Mouse (Mus musculus) adrenal gland, postnatal 25 days (tissue): ENCODE measurements at regions not wholly inside any gene's neighbourhood (a gene's known extent, or its start where the extent isn't known, plus 50 kb on each side); places are given as distances from the start of the nearest gene placed in this dataset.

ENCODE experiments used
- DNase-seq: peaks from one replicate; pipeline ENCODE4 v3.0.0; 2021; ENCODE audit warnings: mixed read lengths

DNA sequence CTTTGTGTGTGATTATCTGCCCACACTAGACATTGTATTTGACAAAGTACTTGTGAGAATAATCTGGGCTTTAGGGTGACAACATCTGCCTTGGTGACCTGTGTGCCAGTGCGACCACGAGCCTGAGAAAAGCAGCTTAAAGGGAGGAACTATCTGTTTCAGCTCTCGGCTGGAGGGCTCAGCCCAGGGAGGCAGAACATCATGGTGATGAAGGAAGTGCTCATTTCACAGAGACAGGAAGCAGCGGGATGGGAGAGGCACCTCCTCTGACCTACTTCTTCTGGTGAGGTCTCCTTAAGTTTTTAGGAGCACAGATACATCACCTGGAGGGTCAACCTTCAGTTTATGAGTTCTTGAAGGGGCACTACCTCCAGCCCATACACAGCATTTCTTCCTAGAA, 89.8 kb downstream of the Kif26a start:
- no peak for DNase-seq

GRCm38 (mm10) chr12:112237061-112237490, 91.1 kb downstream of the Kif26a start:
- DNase-seq: no peak

GRCm38 (mm10) chr12:112238834-112239233, 92.8 kb downstream of the Kif26a start:
- no peak for DNase-seq

- DNase-seq: no peak
Observed at GRCm38 (mm10) chr12:112241740-112242171, 95.7 kb downstream of the Kif26a start.

DNA sequence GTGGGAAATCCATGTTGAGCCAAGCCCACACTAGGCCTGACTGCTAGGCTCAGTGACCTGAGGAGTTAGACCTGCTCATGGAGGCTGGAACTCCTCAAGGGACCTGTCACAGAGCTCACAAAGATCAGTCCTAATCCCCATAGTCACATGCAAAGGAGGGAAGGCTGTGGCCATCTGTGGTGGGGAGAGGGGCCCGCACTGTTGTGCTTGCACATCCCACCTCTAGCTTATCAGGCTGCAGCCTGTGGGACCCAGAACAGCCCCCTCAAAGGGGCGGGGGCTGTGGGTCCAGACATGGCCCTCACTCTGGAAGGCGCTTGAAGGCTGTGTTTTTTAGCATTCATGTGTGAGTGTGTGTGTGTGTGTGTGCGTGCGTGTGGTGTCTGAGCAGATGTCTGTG, 97.2 kb downstream of the Kif26a start:
- DNase-seq: no peak

DNA sequence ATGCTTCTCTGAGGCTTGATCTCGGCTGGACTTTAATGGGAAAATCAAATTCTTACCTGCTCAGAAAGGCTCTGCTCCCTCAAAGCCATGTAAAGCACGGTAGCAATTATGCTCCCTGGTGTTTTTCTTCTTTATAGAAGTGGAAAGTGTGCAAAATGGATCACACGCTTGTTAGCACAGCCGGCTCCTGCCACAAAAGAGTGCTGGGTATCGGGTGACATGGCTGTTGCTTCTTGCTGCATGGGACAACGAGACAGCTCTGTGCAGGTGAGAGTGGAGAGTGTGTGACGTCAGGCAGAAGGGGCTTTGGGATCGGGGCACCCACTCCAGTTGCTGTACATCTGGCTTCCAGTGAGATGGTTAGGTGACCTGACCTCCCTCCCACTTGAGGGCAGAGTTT, 104.9 kb downstream of the Kif26a start:
- DNase-seq: no peak

- no peak for DNase-seq
Observed at GRCm38 (mm10) chr12:112253461-112253860, 107.5 kb downstream of the Kif26a start.

GRCm38 (mm10) chr12:112255223-112255622, 109.2 kb downstream of the Kif26a start:
- peak; percentile 82 for DNase-seq

DNA sequence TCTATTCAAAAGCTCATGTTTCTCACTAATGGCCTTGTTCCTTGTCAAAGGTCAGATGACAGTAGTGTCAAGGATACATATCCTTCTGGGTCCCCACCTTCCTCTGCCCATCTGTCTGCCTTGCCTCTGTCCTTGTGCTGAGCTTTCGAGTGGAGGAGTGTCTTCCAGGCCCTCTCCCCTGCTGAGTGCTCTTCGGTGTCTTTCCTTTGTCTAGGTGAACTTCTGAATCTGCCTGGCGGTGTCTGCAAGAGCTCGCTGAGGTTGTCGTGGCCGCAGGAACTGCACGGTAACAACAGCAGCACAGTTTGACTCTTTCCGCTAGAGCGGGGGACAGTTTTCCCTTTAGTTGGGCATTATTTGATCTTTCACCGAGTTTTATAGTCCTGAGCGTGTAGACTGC, 111.7 kb downstream of the Kif26a start:
- no peak for DNase-seq

DNA sequence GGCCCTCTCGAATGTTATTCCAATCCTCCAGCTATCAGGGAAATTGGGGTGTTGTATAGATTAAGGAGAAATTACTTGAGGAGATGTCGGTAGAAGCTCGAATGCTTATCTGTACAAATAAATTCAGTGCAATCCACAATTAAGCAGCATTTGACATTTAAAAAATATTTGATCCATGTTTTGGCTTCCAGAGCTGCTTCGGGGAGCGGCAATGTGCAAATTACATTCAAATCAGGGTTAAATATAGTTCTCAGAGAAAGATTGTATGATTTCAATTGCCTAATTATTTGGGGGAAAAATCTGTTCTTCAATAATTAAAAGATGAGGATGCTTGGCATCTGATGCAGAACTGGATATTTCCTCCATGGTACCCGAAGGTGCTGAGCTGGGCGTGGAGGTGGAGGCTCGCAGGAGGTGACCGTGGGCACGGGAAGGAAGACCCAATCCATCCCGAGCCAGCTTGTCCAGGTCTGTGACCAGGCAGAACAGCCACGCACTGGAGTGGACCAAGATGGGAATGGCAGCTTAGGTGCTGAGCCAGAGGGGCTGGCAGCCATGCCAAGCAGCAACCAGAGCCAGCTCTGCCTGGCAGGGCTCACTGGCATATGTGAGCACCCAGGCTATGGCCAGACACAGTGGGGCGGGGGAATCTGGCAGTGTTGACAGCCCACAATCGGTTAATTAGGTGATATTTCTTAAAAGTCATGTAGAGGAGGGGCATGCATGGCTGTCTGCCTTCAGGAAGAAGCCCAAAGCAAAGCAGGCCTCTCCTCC, 117.5 kb downstream of the Kif26a start:
- peak; percentile 47 for DNase-seq

- DNase-seq: no peak
Observed at GRCm38 (mm10) chr12:112264201-112264600, 118.2 kb downstream of the Kif26a start.

DNA sequence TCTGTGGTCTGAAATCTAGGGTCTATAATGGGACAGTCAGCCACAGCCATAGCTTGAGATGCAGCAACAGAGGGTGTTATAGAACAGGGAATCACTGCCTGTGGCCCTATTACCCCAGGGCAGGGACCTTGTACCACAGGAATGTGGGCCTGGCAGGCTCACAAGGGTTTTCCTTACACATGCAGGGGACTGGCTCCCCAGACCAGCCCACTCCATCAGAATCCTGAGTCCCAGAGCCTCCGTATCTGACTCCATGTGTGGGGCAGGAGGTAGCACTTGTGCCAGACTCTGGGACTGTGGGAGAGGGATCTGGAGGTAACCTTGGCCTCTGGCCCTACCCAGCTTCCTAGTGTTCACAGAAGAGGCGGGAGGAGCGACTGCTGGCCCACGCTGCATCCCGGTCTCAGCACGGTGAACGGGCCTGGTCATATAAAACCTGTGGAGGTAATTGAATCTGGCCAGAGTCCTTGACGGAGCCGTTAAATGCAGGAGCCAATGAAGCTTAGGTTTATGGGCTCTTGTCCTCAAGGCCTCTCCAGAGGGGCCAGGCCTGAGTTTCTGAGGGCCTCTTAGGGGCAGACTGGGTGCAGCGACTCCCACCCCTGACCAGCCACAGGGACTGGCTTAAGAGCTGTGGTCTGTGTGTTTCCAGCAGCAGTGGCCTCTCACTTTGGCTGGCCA, 119.4 kb downstream of the Kif26a start:
- DNase-seq: no peak

- DNase-seq: no peak
Observed at GRCm38 (mm10) chr12:112274026-112274425, 128.0 kb downstream of the Kif26a start.

DNA sequence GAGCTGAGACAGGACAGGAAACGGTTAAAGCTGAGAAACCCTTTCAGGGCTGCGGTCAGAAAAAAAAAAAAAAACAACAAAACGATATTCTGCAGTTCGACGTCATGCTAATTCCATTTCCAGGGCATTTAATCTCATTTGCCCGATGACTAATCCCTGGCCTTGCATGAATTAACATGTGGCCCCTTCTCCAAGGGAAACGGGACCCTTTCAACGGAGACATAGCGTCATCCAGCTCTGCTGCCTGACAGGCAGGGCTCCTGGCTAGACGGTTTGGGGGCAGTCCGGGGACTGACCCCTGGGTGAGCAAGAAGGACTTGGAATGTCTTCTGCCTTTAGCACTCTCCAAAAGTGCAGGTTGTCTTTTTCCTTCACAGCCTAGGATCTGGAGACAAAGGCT, 128.7 kb downstream of the Kif26a start:
- DNase-seq: no peak

- no peak for DNase-seq
Observed at GRCm38 (mm10) chr12:112276651-112277050, 130.6 kb downstream of the Kif26a start.

DNA sequence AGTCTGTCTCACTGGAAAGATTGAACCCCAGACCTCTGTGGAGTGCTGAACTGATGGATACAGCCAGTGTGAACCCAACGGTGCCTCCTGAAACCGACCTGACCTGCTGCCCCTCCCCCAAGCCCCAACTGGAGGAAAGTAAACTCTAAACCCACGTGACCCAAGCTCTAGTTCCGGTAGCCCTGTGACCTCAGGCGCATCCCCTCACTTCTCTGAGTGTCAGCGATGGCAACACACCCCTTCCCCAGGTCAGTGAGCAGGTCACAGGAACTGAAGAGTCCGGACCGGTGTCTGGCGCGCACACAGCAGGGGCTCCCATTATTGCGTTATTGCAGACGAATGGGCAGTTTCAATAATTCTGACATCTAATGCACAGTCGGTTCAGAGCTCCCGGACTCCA, 131.5 kb downstream of the Kif26a start:
- DNase-seq: no peak

DNA sequence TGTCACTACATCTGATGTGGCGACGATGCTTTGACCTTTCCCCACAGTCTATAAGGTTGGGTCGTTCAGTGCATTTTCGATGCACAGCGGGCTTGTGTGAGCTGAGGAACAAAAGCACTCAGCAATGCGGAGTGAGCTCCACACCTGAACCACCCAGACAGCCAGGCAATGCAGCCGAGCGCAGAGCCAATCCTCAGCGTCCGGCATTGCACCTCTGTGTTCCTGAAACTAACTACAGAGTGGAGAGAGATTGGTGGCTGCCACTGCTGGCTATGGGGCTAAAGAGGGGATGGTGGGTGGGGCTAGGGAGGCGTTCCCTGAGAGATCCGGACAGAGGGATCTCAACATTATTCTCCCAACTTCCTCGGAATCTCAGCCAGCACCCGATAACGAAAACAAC, 139.1 kb downstream of the Kif26a start:
- DNase-seq: no peak

DNA sequence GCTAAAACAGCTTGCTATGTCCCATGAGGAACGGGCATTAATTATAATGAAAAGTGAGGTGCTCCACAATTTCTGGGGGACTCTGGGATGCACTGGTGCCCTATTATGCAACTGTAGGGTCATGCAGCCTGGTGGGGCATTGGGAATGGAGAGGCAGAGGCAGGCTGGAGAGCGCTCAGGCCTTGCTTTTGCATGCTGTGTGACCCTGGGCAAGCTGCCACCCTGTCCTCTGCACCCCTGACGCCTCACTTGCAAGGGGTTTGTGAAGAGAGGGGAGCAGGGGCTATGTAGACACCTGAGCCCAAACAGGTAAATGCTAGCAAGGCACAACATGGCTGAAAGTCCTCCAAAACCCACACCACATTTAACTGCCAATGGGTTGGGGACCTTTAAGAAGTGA, 142.8 kb downstream of the Kif26a start:
- DNase-seq: peak; percentile 48

- no peak for DNase-seq
Observed at GRCm38 (mm10) chr12:112290299-112290698, 144.3 kb downstream of the Kif26a start.

DNA sequence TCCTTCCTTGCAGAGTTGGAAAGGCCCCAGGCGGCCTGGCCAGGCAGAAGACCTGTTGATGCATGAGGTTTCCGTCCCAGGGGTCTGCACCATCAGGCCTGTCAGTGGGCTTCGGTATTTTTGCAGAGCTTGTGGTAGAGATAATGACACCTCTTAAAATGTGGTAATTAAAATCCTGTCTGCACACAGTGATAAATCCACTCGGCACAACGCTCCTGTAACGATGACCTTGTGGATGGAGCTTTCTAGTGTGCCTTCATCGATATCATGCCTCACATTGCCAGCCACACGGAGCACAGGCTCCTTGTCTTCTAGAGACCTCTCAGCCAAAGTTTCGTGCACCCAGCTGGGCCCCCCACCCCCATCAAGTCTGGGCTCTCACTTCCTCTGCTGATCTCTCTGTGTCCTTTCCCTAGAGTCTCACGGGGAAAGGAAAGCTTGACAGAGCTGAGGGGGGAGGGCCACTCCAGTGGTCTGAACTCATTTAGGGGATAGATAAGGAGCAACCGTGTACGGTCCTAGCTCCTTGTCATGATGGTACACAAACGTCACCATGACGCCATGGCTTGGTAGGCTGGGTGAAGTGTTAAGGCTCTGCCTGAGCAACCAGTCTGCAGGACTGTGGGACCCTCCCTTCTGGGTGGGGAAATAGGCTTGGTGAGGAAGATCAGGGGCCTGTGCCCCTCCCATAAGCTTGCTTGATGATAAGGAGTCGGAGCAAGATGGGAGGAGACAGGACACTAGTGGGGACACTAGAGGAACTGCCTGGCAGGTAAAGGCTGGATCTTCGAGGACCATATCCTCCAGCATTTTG, 145.9 kb downstream of the Kif26a start:
- DNase-seq: no peak

- no peak for DNase-seq
Observed at GRCm38 (mm10) chr12:112293105-112293504, 147.1 kb downstream of the Kif26a start.

DNA sequence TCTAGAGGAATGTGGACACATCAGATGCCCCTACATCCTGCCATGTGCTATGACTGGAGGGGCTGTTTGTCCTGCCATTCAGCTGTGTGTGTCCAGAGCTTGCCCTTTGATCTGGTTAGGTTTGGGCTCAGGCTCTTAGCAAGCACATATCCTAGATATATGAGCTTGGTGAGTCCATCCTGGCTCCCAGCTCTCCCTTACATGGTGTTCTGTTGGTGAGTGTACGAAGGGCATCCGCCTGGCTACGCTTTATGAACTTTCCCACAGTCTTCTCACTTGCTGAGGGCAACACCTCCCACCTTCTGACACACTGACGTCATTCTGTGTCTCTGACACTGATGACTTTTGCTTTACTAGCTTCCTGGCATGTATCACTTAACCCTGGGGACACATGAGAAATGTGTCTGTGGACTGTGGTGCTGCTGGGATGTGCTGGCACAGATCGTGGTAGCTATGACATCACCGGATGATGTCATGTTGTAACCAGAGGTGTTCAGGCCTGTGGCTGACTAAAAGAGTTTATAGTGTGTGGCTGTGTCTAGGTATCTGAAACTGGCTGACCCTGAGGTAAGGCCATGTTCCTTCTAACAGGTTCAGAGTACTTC, 149.4 kb downstream of the Kif26a start:
- DNase-seq: no peak

GRCm38 (mm10) chr12:112298521-112298920, 152.5 kb downstream of the Kif26a start:
- no peak for DNase-seq
